Mouse (Mus musculus) erythroblast, embryonic 14.5 days (primary cell): Measurements from ENCODE around the gene Creb3l1.

ENCODE experiments used
- GATA1 ChIP-seq: IDR thresholded peaks from 2 replicates; pipeline ENCODE4 v1.6.1; 2012; ENCODE audit warnings: low read length, inconsistent platforms, mixed read lengths
- TAL1 ChIP-seq: IDR thresholded peaks from 3 replicates; pipeline ENCODE4 v1.6.1; 2012; ENCODE audit warnings: low read length, inconsistent platforms, mixed read lengths

DNA sequence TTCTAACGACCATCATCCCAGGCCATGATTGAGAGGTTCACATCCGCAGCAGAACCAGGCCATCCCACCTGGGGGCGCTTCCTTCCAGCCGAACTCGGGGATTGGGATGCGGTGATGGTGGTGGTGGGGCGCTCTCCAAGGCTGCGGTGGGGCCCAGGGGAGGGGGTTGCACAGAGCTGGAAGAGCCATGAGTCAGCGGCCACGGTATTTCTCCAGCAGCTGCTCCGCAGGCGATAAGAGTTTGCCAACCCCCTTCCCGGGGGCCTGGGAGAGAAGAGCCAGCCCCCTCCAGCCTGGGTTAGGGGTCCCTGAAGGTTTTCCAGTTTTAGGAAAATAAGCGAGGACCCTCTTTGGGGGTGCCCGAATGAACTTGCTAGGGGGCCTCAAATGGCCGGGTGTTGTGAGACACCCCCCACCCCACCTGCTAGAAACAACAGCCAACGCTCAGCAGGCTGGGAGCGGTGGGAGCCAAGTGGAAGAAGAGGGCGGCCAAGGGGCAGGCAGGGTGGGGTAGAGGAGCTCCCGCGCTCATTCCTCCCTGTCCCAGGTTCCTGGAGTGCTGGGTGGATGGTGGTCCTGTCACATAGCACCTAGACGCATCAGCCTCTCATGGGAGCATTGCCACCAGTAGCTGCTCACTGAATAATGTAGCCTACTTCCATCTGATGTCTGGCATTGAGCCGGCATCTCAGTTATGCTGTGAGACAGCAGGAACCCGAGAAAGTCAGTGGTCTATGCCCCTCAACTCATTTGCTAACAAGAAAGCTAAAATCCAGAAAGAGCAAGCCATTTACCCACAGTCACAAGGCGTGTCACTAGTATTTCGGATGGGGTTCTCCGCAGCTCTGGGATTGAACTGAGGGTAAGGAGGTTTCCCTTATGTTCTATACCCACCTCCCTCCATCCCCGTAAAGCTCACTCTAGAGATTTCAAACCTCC lies 17.1 kb downstream of the Creb3l1 start:
- TF ChIP-seq GATA1 (no peak), TAL1 (no peak)
